Mouse (Mus musculus): ENCODE results near the gene Gcnt4.

GRCm38 (mm10) chr13:96932745-96933144, 8.3 kb downstream of the Gcnt4 start:
- TF ChIP-seq POLR2A (IDR thresholded peaks at IDR 0.05; ENCODE audit: extremely low read depth, insufficient read depth, low read length) (no peak), CTCF (IDR thresholded peaks at IDR 0.05; ENCODE audit: extremely low read depth, insufficient read depth, low read length) (no peak)

Data from cortical plate, adult 2 months (tissue).